Mouse (Mus musculus): Measurements from ENCODE around the gene Krt31.

Gene Krt31

GRCm38 (mm10) chr11:100050451-100050850 lies at the start of gene Krt31:
TSS of gene Krt31 (minus strand) at chr11:100050551.
- no peak for DNase-seq

- no peak for DNase-seq
Measured at GRCm38 (mm10) chr11:100097819-100098218, 47.5 kb upstream of the Krt31 start.

GRCm38 (mm10) chr11:100096141-100096540 lies 45.8 kb upstream of the Krt31 start, which contains the start of gene Krt35:
TSS of gene Krt35 (minus strand) at chr11:100096241.
- DNase-seq: no peak

- DNase-seq: no peak
Measured at GRCm38 (mm10) chr11:100088378-100089025, 38.2 kb upstream of the Krt31 start.

GRCm38 (mm10) chr11:100087861-100088260 lies 37.5 kb upstream of the Krt31 start, which contains the start of gene Krt32:
TSS of gene Krt32 (minus strand) at chr11:100088226.
- no peak for DNase-seq

- DNase-seq: no peak
Measured at GRCm38 (mm10) chr11:100073873-100074272, 23.5 kb upstream of the Krt31 start.

GRCm38 (mm10) chr11:100067293-100068036 lies 17.1 kb upstream of the Krt31 start:
- DNase-seq: no peak

GRCm38 (mm10) chr11:100066236-100067010 lies 16.1 kb upstream of the Krt31 start:
- no peak for DNase-seq

- DNase-seq: no peak
Measured at GRCm38 (mm10) chr11:100058875-100059274, 8.5 kb upstream of the Krt31 start.

GRCm38 (mm10) chr11:100055686-100056655 lies 5.6 kb upstream of the Krt31 start:
- no peak for DNase-seq

- no peak for DNase-seq
Measured at GRCm38 (mm10) chr11:100047193-100047592, 3.2 kb downstream of the Krt31 start.

GRCm38 (mm10) chr11:100046303-100046866 lies 4.0 kb downstream of the Krt31 start:
- no peak for DNase-seq

GRCm38 (mm10) chr11:100041454-100041853 lies 8.9 kb downstream of the Krt31 start, which contains the start of gene Krt34:
TSS of gene Krt34 (minus strand) at chr11:100041554.
- DNase-seq: no peak

GRCm38 (mm10) chr11:100029768-100030167 lies 20.6 kb downstream of the Krt31 start, which contains the start of gene Krt33b:
TSS of gene Krt33b (minus strand) at chr11:100029868.
- no peak for DNase-seq

GRCm38 (mm10) chr11:100021438-100021837 lies 28.9 kb downstream of the Krt31 start:
- DNase-seq: no peak

GRCm38 (mm10) chr11:100019466-100019865 lies 30.9 kb downstream of the Krt31 start:
- no peak for DNase-seq

- DNase-seq: no peak
Measured at GRCm38 (mm10) chr11:100016112-100016511, 34.2 kb downstream of the Krt31 start, which contains the start of gene Krt33a. TSS of gene Krt33a (minus strand) at chr11:100016212.

GRCm38 (mm10) chr11:100013691-100014171 lies 36.6 kb downstream of the Krt31 start:
- DNase-seq: no peak

GRCm38 (mm10) chr11:100010682-100011081 lies 39.7 kb downstream of the Krt31 start:
- DNase-seq: no peak

GRCm38 (mm10) chr11:100008336-100008735 lies 42.0 kb downstream of the Krt31 start:
- no peak for DNase-seq

GRCm38 (mm10) chr11:100006624-100007023 lies 43.7 kb downstream of the Krt31 start:
- no peak for DNase-seq
